Mouse (Mus musculus) left cerebral cortex, postnatal 36 days (tissue): ENCODE measurements around the gene Trmu. TPM values are rescaled to one million over a fixed set of nuclear protein-coding genes. Genes with fewer than 3 reads are reported as not detected.
A peak's percentile ranks its signal among the peaks of the same experiment; 100 is the strongest.
"Not testable (repeated sequence)": the region's sequence is repeated elsewhere in the genome, so short reads cannot be mapped to it uniquely, and the experiment has no call there.

Experiments used
- DNase-seq, 2 experiments: peaks; one replicate each; pipeline ENCODE4 v3.0.0; 2021 to 2022; ENCODE audit warnings: low spot score in 2 of 2, mixed read lengths in 1 of 2
- intact Hi-C: fragments of 180-260 bp; cut with DNase I; formaldehyde crosslinking; loops from one replicate; pipeline ENCODE4 v1.15.1; 2025
- total RNA-seq, 2 experiments: library from RNA; stranded (reverse); gene quantifications; 2 replicates each; pipeline ENCODE4 v1.2.3; 2021

Trmu gene
- 10 to 100 TPM; 28.8 to 29.7 TPM for total RNA-seq

GRCm38 (mm10) chr15:85878848-85879497 is at the start of gene Trmu:
Gene Trmu, plus strand, starts transcription at chr15:85879312.
- peak; percentile 91 for DNase-seq
- intact Hi-C loops: loop anchor here (1.0 kb wide), 1 partner anchor 20 kb away; the partner anchor contains the start of gene Gtse1

- intact Hi-C loops: no loop called here
- DNase-seq: no peak
Measured at GRCm38 (mm10) chr15:85829470-85829869, 49.6 kb upstream of the Trmu start.

GRCm38 (mm10) chr15:85831954-85832590 is 47.0 kb upstream of the Trmu start, which contains the start of gene Ttc38:
Gene Ttc38, plus strand, starts transcription at chr15:85832306.
- intact Hi-C loops: no loop called here
- DNase-seq: peak; percentile 80 to 81

GRCm38 (mm10) chr15:85832599-85832998 is 46.5 kb upstream of the Trmu start:
- DNase-seq: no peak
- intact Hi-C loops: no loop called here

- intact Hi-C loops: no loop called here
- DNase-seq: no peak
Measured at GRCm38 (mm10) chr15:85835335-85835734, 43.8 kb upstream of the Trmu start.

- DNase-seq: no peak
- intact Hi-C loops: no loop called here
Measured at GRCm38 (mm10) chr15:85836887-85837286, 42.2 kb upstream of the Trmu start.

GRCm38 (mm10) chr15:85840983-85841382 is 38.1 kb upstream of the Trmu start:
- intact Hi-C loops: no loop called here
- no peak for DNase-seq

GRCm38 (mm10) chr15:85841796-85842360 is 37.2 kb upstream of the Trmu start:
- no peak for DNase-seq
- intact Hi-C loops: no loop called here

- intact Hi-C loops: no loop called here
- no peak for DNase-seq
Measured at GRCm38 (mm10) chr15:85845071-85845470, 34.0 kb upstream of the Trmu start.

- DNase-seq: no peak
Measured at GRCm38 (mm10) chr15:85851656-85852392, 27.3 kb upstream of the Trmu start.

GRCm38 (mm10) chr15:85858980-85859489 is 20.1 kb upstream of the Trmu start:
- intact Hi-C loops: loop anchor here (1.0 to 2.0 kb wide), 2 partner anchors 20 to 48 kb away; partner anchors contain the start of genes Cdpf1 and Trmu
- no peak for DNase-seq

More at GRCm38 (mm10) chr15:85851656-85852392, 27.3 kb upstream of the Trmu start:
- intact Hi-C loops: no loop called here

- intact Hi-C loops: loop anchor here (1.0 to 2.0 kb wide), 2 partner anchors 20 to 49 kb away; partner anchors contain the start of genes Cdpf1 and Trmu
- DNase-seq: peak; percentile 91 to 93
Measured at GRCm38 (mm10) chr15:85859490-85860031, 19.6 kb upstream of the Trmu start, which contains the start of gene Gtse1. Gene Gtse1, plus strand, starts transcription at chr15:85859745.

- DNase-seq: not testable (repeated sequence)
- intact Hi-C loops: loop anchor here (5.0 kb wide), 1 partner anchor 269 kb away; no protein-coding TSS in a partner anchor
Measured at GRCm38 (mm10) chr15:85865913-85866312, 13.2 kb upstream of the Trmu start.

GRCm38 (mm10) chr15:85867696-85868095 is 11.4 kb upstream of the Trmu start:
- intact Hi-C loops: loop anchor here (1.0 to 5.0 kb wide), 2 partner anchors 151 to 270 kb away; no protein-coding TSS in a partner anchor
- DNase-seq: peak; percentile 62 to 77

GRCm38 (mm10) chr15:85877336-85877735 is 1.8 kb upstream of the Trmu start:
- no peak for DNase-seq
- intact Hi-C loops: no loop called here

GRCm38 (mm10) chr15:85879498-85879895 is 385 bp downstream of the Trmu start:
- intact Hi-C loops: loop anchor here (1.0 kb wide), 1 partner anchor 20 kb away; the partner anchor contains the start of gene Gtse1
- no peak for DNase-seq

GRCm38 (mm10) chr15:85885606-85886005 is 6.5 kb downstream of the Trmu start:
- DNase-seq: no peak
- intact Hi-C loops: no loop called here

GRCm38 (mm10) chr15:85889235-85889634 is 10.1 kb downstream of the Trmu start:
- intact Hi-C loops: no loop called here
- no peak for DNase-seq

- DNase-seq: no peak
- intact Hi-C loops: no loop called here
Measured at GRCm38 (mm10) chr15:85891971-85892370, 12.9 kb downstream of the Trmu start.
